Mouse (Mus musculus) heart, embryonic 11.5 days (tissue): ENCODE data around the gene Surf4. TPM values are rescaled to one million over a fixed set of nuclear protein-coding genes. Genes with fewer than 3 reads are reported as not detected.

Source experiments
- ATAC-seq: fragments of 200-750 bp; cut with Nextera tagmentation; replicated peaks from 2 replicates; pipeline ENCODE4 v1.8.0; 2017; ENCODE audit warnings: moderate library complexity; ENCODE audit not compliant: insufficient number of reproducible peaks, low FRiP score, low TSS enrichment
- H3K27ac ChIP-seq: fragments of 300-500 bp; sonication (generic); 2 replicates; pipeline ENCODE4 v1.5.1; 2014; ENCODE audit warnings: mild to moderate bottlenecking, low read depth, low read length
- H3K27me3 ChIP-seq: fragments of 300-500 bp; sonication (generic); 2 replicates; pipeline ENCODE4 v1.6.1; 2014; ENCODE audit warnings: mild to moderate bottlenecking, low read length, mixed read lengths; ENCODE audit not compliant: control insufficient read depth, insufficient read depth
- H3K36me3 ChIP-seq: fragments of 300-500 bp; sonication (generic); 2 replicates; pipeline ENCODE4 v1.6.1; 2014; ENCODE audit warnings: mild to moderate bottlenecking, low read length, moderate library complexity, mixed read lengths; ENCODE audit not compliant: control insufficient read depth, insufficient read depth
- H3K4me1 ChIP-seq: fragments of 300-500 bp; sonication (generic); 2 replicates; pipeline ENCODE4 v1.6.1; 2014; ENCODE audit warnings: low read length; ENCODE audit not compliant: control insufficient read depth, insufficient read depth
- H3K4me2 ChIP-seq: fragments of 300-500 bp; sonication (generic); 2 replicates; pipeline ENCODE4 v1.6.1; 2014; ENCODE audit warnings: mild to moderate bottlenecking, moderate library complexity
- H3K4me3 ChIP-seq: fragments of 300-500 bp; sonication (generic); 2 replicates; pipeline ENCODE4 v1.5.1; 2014; ENCODE audit warnings: low read depth, low read length
- H3K9ac ChIP-seq: fragments of 300-500 bp; sonication (generic); 2 replicates; pipeline ENCODE4 v1.6.1; 2014; ENCODE audit warnings: mild to moderate bottlenecking, low read depth, low read length, moderate library complexity
- H3K9me3 ChIP-seq: fragments of 300-500 bp; sonication (generic); replicated peaks from 2 replicates; pipeline ENCODE4 v1.6.1; 2016; ENCODE audit warnings: low read length; ENCODE audit not compliant: control insufficient read depth
- WGBS: fragments of 180-500 bp; shearing (Covaris S2); extraction: QIAGEN DNeasy Blood & Tissue Kit; methylation state at CpG from one replicate; pipeline ENCODE4 v1.1.7; 2014; ENCODE audit not compliant: insufficient replicate concordance; 5-methylcytosine and 5-hydroxymethylcytosine counted together
- polyA plus RNA-seq: library from polyadenylated mRNA; unstranded; fragments of >200 nt; fragmentation: Nextera tagmentation; extraction: Ambion mirVana; gene quantifications from 2 replicates; pipeline ENCODE4 v1.2.1, GENCODE M21; 2014

The Surf4 gene
- polyA plus RNA-seq, 1 experiment from 2014 or later: 197 TPM

GRCm38 (mm10) chr2:26919684-26920083 lies 14.0 kb downstream of the Surf4 start:
- no peak overlapping the region for H3K9ac ChIP-seq
- no peaks in the 10 kb centered on the region for H3K9me3 ChIP-seq
- peaks cover 28% of the 10 kb centered on the region for H3K36me3 ChIP-seq
- H3K4me1 ChIP-seq: peaks cover 18% of the 10 kb centered on the region
- ATAC-seq: no peak
- no peaks in the 10 kb centered on the region for H3K27me3 ChIP-seq
- H3K4me3 ChIP-seq: no peak overlapping the region
- 88% methylated on average over 3 of the region's 3 CpGs for WGBS
- H3K27ac ChIP-seq: no peak overlapping the region
- no peak overlapping the region for H3K4me2 ChIP-seq

GRCm38 (mm10) chr2:26916738-26917137 lies 17.0 kb downstream of the Surf4 start:
- Histone ChIP-seq H3K27ac (peak overlapping the region; percentile 68), H3K4me2 (peak overlapping the region; percentile 99), H3K9ac (peak overlapping the region; percentile 85), H3K4me1 (peaks cover 23% of the 10 kb centered on the region), H3K9me3 (no peaks in the 10 kb centered on the region), H3K4me3 (peak overlapping the region; percentile 84), H3K36me3 (peaks cover 44% of the 10 kb centered on the region), H3K27me3 (no peaks in the 10 kb centered on the region)
- 2% methylated on average over 13 of the region's 13 CpGs for WGBS
- ATAC-seq: no peak

GRCm38 (mm10) chr2:26915927-26916728 lies 17.6 kb downstream of the Surf4 start, which contains the start of the genes Surf2 and Surf1:
Surf2 (plus strand) TSS chr2:26916367.
Surf1 (minus strand) TSS chr2:26916530.
- ATAC-seq: peak; percentile 52

GRCm38 (mm10) chr2:26914148-26914941 lies 19.4 kb downstream of the Surf4 start:
- Histone ChIP-seq H3K4me2 (no peak overlapping the region), H3K9ac (no peak overlapping the region)

More at GRCm38 (mm10) chr2:26915927-26916728, 17.6 kb downstream of the Surf4 start, which contains the start of the genes Surf2 and Surf1:
- no peaks in the 10 kb centered on the region for H3K9me3 ChIP-seq
- H3K4me3 ChIP-seq: peak within 1 kb of the TSS; percentile 84
- peaks cover 25% of the 10 kb centered on the region for H3K4me1 ChIP-seq
- H3K27me3 ChIP-seq: no peaks in the 10 kb centered on the region
- H3K9ac ChIP-seq: peak within 1 kb of the TSS; percentile 85
- peak within 1 kb of the TSS; percentile 68 for H3K27ac ChIP-seq
- 2% methylated on average over 47 of the region's 47 CpGs for WGBS
- peaks cover 40% of the 10 kb centered on the region for H3K36me3 ChIP-seq
- peak within 1 kb of the TSS; percentile 99 for H3K4me2 ChIP-seq

GRCm38 (mm10) chr2:26913416-26914147 lies 20.1 kb downstream of the Surf4 start:
- no peak overlapping the region for H3K4me3 ChIP-seq
- no peak for ATAC-seq
- H3K9ac ChIP-seq: no peak overlapping the region
- H3K27me3 ChIP-seq: no peaks in the 10 kb centered on the region
- H3K4me1 ChIP-seq: peaks cover 32% of the 10 kb centered on the region
- H3K4me2 ChIP-seq: 0 out of 2 replicates have a peak overlapping the region, but pooled peaks have one; percentile 4
- no peaks in the 10 kb centered on the region for H3K9me3 ChIP-seq
- 72% methylated on average over 17 of the region's 17 CpGs for WGBS
- 0 out of 2 replicates have a peak overlapping the region, but pooled peaks have one; percentile 22 for H3K27ac ChIP-seq
- peaks cover 21% of the 10 kb centered on the region for H3K36me3 ChIP-seq

More at GRCm38 (mm10) chr2:26914148-26914941, 19.4 kb downstream of the Surf4 start:
- no peaks in the 10 kb centered on the region for H3K27me3 ChIP-seq
- H3K36me3 ChIP-seq: peaks cover 25% of the 10 kb centered on the region
- 0 out of 2 replicates have a peak overlapping the region, but pooled peaks have one; percentile 5 for H3K4me3 ChIP-seq
- H3K9me3 ChIP-seq: no peaks in the 10 kb centered on the region
- H3K4me1 ChIP-seq: peaks cover 25% of the 10 kb centered on the region
- 61% methylated on average over 8 of the region's 8 CpGs for WGBS
- H3K27ac ChIP-seq: no peak overlapping the region
- no peak for ATAC-seq

GRCm38 (mm10) chr2:26912253-26912770 lies 21.4 kb downstream of the Surf4 start:
- H3K4me1 ChIP-seq: peaks cover 23% of the 10 kb centered on the region
- H3K27ac ChIP-seq: no peak overlapping the region
- WGBS: 68% methylated on average over 5 of the region's 5 CpGs

GRCm38 (mm10) chr2:26910994-26911765 lies 22.5 kb downstream of the Surf4 start:
- WGBS: 3% methylated on average over 37 of the region's 37 CpGs
- peak overlapping the region; percentile 82 for H3K4me2 ChIP-seq
- ATAC-seq: peak; percentile 37
- H3K36me3 ChIP-seq: peaks cover 28% of the 10 kb centered on the region
- peaks cover 17% of the 10 kb centered on the region for H3K4me1 ChIP-seq
- H3K9ac ChIP-seq: peak overlapping the region; percentile 97
- H3K9me3 ChIP-seq: no peaks in the 10 kb centered on the region
- H3K27ac ChIP-seq: peak overlapping the region; percentile 86
- H3K4me3 ChIP-seq: peak overlapping the region; percentile 93
- H3K27me3 ChIP-seq: no peaks in the 10 kb centered on the region

More at GRCm38 (mm10) chr2:26912253-26912770, 21.4 kb downstream of the Surf4 start:
- Histone ChIP-seq H3K36me3 (peaks cover 25% of the 10 kb centered on the region), H3K9ac (peak overlapping the region; percentile 97), H3K4me3 (peak overlapping the region; percentile 93), H3K9me3 (no peaks in the 10 kb centered on the region), H3K27me3 (no peaks in the 10 kb centered on the region), H3K4me2 (peak overlapping the region; percentile 82)
- no peak for ATAC-seq
